Mouse (Mus musculus) thymus, adult 2 months (tissue): ENCODE measurements around the gene Dclre1b. TPM values are rescaled to one million over a fixed set of nuclear protein-coding genes. Genes with fewer than 3 reads are reported as not detected.

ENCODE experiments used
- DNase-seq: peaks from one replicate; pipeline ENCODE4 v3.0.0; 2021
- H3K27ac ChIP-seq: fragments of 200-500 bp; 2 replicates; pipeline ENCODE4 v1.5.1; 2012; ENCODE audit warnings: low read length, control low read depth; ENCODE audit not compliant: control insufficient read depth, insufficient read depth
- H3K27me3 ChIP-seq: fragments of 200-500 bp; 2 replicates; pipeline ENCODE4 v1.6.1; 2012; ENCODE audit warnings: mild to moderate bottlenecking, low read length, moderate library complexity, mixed read lengths; ENCODE audit not compliant: control insufficient read depth, insufficient read depth
- H3K36me3 ChIP-seq: fragments of 200-500 bp; 2 replicates; pipeline ENCODE4 v1.6.1; 2012; ENCODE audit warnings: mild to moderate bottlenecking, low read length, moderate library complexity; ENCODE audit not compliant: control insufficient read depth, insufficient read depth
- H3K4me1 ChIP-seq: fragments of 200-500 bp; replicated peaks from 2 replicates; pipeline ENCODE4 v1.6.1; 2012; ENCODE audit warnings: low read length; ENCODE audit not compliant: control insufficient read depth, insufficient read depth
- H3K4me3 ChIP-seq: fragments of 200-500 bp; 2 replicates; pipeline ENCODE4 v1.5.1; 2012; ENCODE audit warnings: mild to moderate bottlenecking, low read length, control low read depth, moderate library complexity; ENCODE audit not compliant: control insufficient read depth, insufficient read depth
- CTCF ChIP-seq: fragments of 200-500 bp; IDR thresholded peaks from 2 replicates; pipeline ENCODE4 v1.5.1; 2012; ENCODE audit warnings: mild to moderate bottlenecking, control low read depth, low read length, moderate library complexity, borderline replicate concordance; ENCODE audit not compliant: control insufficient read depth, poor library complexity, insufficient read depth; ENCODE audit errors: extremely low read depth
- POLR2A ChIP-seq: fragments of 200-500 bp; IDR thresholded peaks from 2 replicates; pipeline ENCODE4 v1.6.1; 2012; ENCODE audit warnings: mild to moderate bottlenecking, low read length, control low read depth, moderate library complexity; ENCODE audit not compliant: control insufficient read depth, poor library complexity, insufficient read depth; ENCODE audit errors: extremely low read depth
- WGBS: fragments of 180-500 bp; shearing (Covaris S2); methylation state at CpG from one replicate; pipeline ENCODE4 v1.1.7; 2018; 5-methylcytosine and 5-hydroxymethylcytosine counted together
- polyA plus RNA-seq: library from polyadenylated mRNA; depleted of rRNA; stranded (reverse); fragments of >200 nt; gene quantifications from 2 replicates; pipeline ENCODE4 v1.2.3, GENCODE M21; 2012; rRNA removed

Dclre1b gene
- polyA plus RNA-seq, result 38.1 and 44.3 TPM in 2 replicates

GRCm38 (mm10) chr3:103808891-103809798 is at the start of gene Dclre1b, which contains the start of the genes Ap4b1 and Gm43064:
Gene Dclre1b (minus strand): TSS chr3:103809444.
Gene Ap4b1 (plus strand): TSS chr3:103809520.
Gene Gm43064 (plus strand): TSS chr3:103809573.
- peak; percentile 93 for DNase-seq
- WGBS, result under 1% methylated on average over 55 of the region's 70 CpGs
- TF ChIP-seq POLR2A (peak; percentile 65), CTCF (no peak; the same call in 1 of the 2 replicates)
- Histone ChIP-seq H3K4me3 (peak within 1 kb of the TSS; percentile 95), H3K27me3 (no peaks in the 10 kb centered on the region), H3K4me1 (no peaks in the 10 kb centered on the region), H3K36me3 (peaks cover 15% of the 10 kb centered on the region; the same call in 1 of the 2 replicates), H3K27ac (peak within 1 kb of the TSS; percentile 81)

- WGBS, result 90% methylated on average over 6 of the region's 6 CpGs
- TF ChIP-seq CTCF (no peak), POLR2A (no peak)
- Histone ChIP-seq H3K4me1 (peaks cover 10% of the 10 kb centered on the region), H3K27ac (peak overlapping the region; percentile 27), H3K4me3 (no peak overlapping the region), H3K36me3 (no peaks in the 10 kb centered on the region), H3K27me3 (no peaks in the 10 kb centered on the region)
- DNase-seq, result no peak
These were observed 48.8 kb upstream of the Dclre1b start for GRCm38 (mm10) chr3:103857977-103858563.

- 66% methylated on average over 7 of the region's 7 CpGs for WGBS
- TF ChIP-seq CTCF (no peak), POLR2A (no peak)
- no peaks in the 10 kb centered on the region for H3K27me3 ChIP-seq
- DNase-seq, result no peak
- H3K27ac ChIP-seq, result peak overlapping the region; percentile 30; the same call in 1 of the 2 replicates
- peaks cover 7% of the 10 kb centered on the region for H3K4me1 ChIP-seq
- H3K36me3 ChIP-seq, result no peaks in the 10 kb centered on the region
- no peak overlapping the region for H3K4me3 ChIP-seq
These were observed 48.0 kb upstream of the Dclre1b start for GRCm38 (mm10) chr3:103857036-103857805.

DNA sequence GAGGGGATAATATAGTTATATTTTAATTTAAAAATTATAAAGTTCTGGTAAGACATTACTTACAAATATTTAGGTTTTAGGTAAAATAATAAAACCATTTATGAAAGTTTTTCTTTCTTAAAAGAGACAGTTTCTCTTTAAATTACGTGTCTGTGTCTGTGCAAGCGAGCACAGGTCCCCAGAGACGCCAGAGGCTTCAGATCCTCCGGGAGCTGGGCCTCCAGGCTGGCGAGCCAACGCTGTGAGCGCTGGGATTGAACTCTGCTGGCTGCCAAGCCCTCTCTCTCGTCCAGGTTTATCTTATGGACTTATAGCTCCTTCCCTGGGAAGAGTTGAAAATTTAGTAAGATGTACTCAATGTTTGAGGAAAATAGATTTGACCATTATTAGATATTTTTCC is 44.6 kb upstream of the Dclre1b start:
- H3K36me3 ChIP-seq, result no peaks in the 10 kb centered on the region
- H3K27ac ChIP-seq, result no peak overlapping the region
- H3K4me3 ChIP-seq, result no peak overlapping the region
- 95% methylated on average over 8 of the region's 8 CpGs for WGBS
- H3K4me1 ChIP-seq, result peaks cover 8% of the 10 kb centered on the region
- H3K27me3 ChIP-seq, result no peaks in the 10 kb centered on the region
- DNase-seq, result no peak
- TF ChIP-seq CTCF (no peak), POLR2A (no peak)

DNA sequence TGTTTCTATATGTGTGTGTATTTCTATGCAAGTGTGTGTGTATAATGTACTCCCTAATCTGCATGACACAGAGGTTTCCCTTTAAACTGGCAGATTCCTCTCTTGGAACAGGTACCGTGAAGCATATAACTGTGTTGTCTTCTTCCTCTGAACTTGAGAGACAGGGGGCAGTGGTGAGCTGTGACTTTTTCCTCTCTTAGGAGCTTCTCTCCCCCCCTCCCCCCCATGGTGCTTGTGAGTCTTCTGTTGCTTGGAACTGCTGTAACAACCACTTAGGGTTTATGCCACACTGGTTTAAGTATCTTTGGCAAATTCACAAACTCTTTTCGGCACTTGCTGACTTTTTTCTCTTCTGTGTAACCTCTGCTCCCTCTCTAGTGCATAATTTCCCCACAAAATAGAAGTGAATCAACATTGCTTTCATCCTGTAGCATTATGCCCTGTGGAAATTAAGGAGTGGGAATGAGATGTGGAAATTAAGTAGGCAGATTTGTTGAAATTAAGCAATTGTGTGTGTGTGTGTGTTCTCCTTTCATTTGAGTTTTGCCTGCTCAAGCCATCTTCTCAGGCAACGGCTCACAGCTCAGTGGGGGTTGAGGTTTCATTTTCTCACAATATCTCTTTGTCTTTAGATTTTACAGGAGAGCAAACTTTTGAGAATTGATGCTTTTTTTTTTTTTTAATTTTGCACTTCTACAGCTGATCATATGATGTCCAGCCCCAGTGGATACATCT is 43.5 kb upstream of the Dclre1b start:
- 14% methylated on average over 3 of the region's 3 CpGs for WGBS
- peak; percentile 90 for DNase-seq
- Histone ChIP-seq H3K4me3 (no peak overlapping the region), H3K4me1 (peaks cover 5% of the 10 kb centered on the region), H3K27ac (peak overlapping the region; percentile 5; the same call in 1 of the 2 replicates), H3K27me3 (no peaks in the 10 kb centered on the region), H3K36me3 (no peaks in the 10 kb centered on the region)
- no peak for TF ChIP-seq CTCF
